ENCODE assay signal across 8 mouse cellular contexts in the genomic region with DNA sequence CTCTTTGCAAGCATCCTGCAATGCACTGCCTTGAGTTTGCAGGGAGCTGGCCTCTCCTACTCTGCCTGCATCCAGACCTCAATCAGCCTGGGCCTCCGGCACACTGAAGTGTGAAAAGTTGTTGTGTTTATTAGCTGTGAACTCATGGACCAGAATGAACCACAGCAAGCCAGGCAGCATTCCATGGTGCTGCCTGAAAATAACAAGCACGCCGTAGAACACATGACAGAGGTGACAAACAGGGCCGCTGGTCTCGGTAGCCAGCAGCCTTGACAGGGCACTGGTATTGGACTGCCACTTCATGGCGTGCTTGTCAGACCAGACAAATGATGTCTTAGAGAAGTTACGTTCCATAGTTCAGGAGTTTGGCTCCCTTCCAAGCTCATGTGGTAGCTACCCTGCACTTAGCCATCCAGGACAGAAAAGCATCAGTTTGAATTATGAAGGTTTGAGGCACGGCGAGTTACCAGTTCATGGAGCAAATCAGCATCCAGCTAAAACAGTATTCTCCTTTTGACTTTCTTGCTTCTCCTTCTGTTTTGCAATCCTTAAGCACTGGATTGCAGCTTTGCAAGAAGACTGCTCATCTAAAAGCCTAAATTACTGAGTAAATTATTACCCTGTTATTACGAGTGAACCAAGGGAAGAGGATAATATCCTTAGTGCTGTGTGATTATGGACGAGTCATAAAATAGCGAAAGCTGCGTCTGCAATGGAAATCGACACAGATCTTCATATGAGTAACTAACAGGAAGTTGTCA.
DNase-seq lines count a peak whose midpoint lies in the region; ATAC-seq and TF ChIP-seq lines count a peak whose summit lies in the region.

No protein-coding gene starts in this region.

- no peaks in the 10 kb centered on the region for H3K27me3 ChIP-seq in lung, embryonic 14.5 days (ENCODE audit: insufficient read depth, low read length)
- H3K27me3 ChIP-seq in forebrain, embryonic 13.5 days: no peaks in the 10 kb centered on the region
- no peaks in the 10 kb centered on the region for H3K27me3 ChIP-seq in intestine, embryonic 15.5 days (replicated peaks)

- TF ChIP-seq CTCF in lung, embryonic 14.5 days (IDR thresholded peaks at IDR 0.05; ENCODE audit: low read depth): no peak

- H3K27ac ChIP-seq in lung, embryonic 14.5 days (ENCODE audit: low read depth): no peak overlapping the region
- peak overlapping the region; percentile 44 for H3K27ac ChIP-seq in forebrain, embryonic 13.5 days
- no peak overlapping the region for H3K27ac ChIP-seq in intestine, embryonic 15.5 days

- intact Hi-C loops in left cerebral cortex, postnatal 14 days (cut with DNase I): no loop called here

- H3K9me3 ChIP-seq in lung, embryonic 14.5 days (ENCODE audit: low read depth, low read length): no peaks in the 10 kb centered on the region
- H3K9me3 ChIP-seq in forebrain, embryonic 13.5 days (replicated peaks): no peaks in the 10 kb centered on the region
- no peaks in the 10 kb centered on the region for H3K9me3 ChIP-seq in intestine, embryonic 15.5 days

- WGBS in lung, embryonic 14.5 days: 34% methylated on average over 14 of the region's 14 CpGs
- WGBS in forebrain, embryonic 13.5 days: 60% methylated on average over 14 of the region's 14 CpGs
- 28% methylated on average over 14 of the region's 14 CpGs for WGBS in intestine, embryonic 15.5 days

- DNase-seq in lung, embryonic 14.5 days: peak; percentile 81
- no peak for DNase-seq in lung, adult 18-20 months
- DNase-seq in lung, postnatal 4 days: peak; percentile 15 to 43
- no peak for DNase-seq in left cerebral cortex, postnatal 14 days (ENCODE audit: low spot score in 2 of 2)
- no peak for DNase-seq in thymus, adult 18-20 months
- DNase-seq in frontal cortex, postnatal 14 days (ENCODE audit: low spot score in 2 of 2): no peak

- no peaks in the 10 kb centered on the region for H3K36me3 ChIP-seq in lung, embryonic 14.5 days (ENCODE audit: insufficient read depth)
- H3K36me3 ChIP-seq in forebrain, embryonic 13.5 days (ENCODE audit: poor library complexity, severe bottlenecking): no peaks in the 10 kb centered on the region
- no peaks in the 10 kb centered on the region for H3K36me3 ChIP-seq in intestine, embryonic 15.5 days

- 0 out of 2 replicates have a peak, but pooled peaks cover 7% of the 10 kb centered on the region for H3K4me1 ChIP-seq in lung, embryonic 14.5 days (ENCODE audit: insufficient read depth)
- peaks cover 37% of the 10 kb centered on the region for H3K4me1 ChIP-seq in forebrain, embryonic 13.5 days
- H3K4me1 ChIP-seq in intestine, embryonic 15.5 days (replicated peaks): peaks cover 7% of the 10 kb centered on the region

- no peak overlapping the region for H3K4me3 ChIP-seq in lung, embryonic 14.5 days (ENCODE audit: low read depth, low read length)
- H3K4me3 ChIP-seq in forebrain, embryonic 13.5 days: no peak overlapping the region
- H3K4me3 ChIP-seq in intestine, embryonic 15.5 days (replicated peaks): no peak overlapping the region

- no peak overlapping the region for H3K9ac ChIP-seq in lung, embryonic 14.5 days
- H3K9ac ChIP-seq in forebrain, embryonic 13.5 days: 0 out of 2 replicates have a peak overlapping the region, but pooled peaks have one; percentile 26
- H3K9ac ChIP-seq in intestine, embryonic 15.5 days: no peak overlapping the region

- H3K4me2 ChIP-seq in lung, embryonic 14.5 days: no peak overlapping the region; the same call in 1 of the 2 replicates
- no peak overlapping the region for H3K4me2 ChIP-seq in forebrain, embryonic 13.5 days
- H3K4me2 ChIP-seq in intestine, embryonic 15.5 days (replicated peaks): peak overlapping the region; percentile 24

- ATAC-seq in lung, embryonic 14.5 days (ENCODE audit: insufficient read depth): peak; percentile 93
- ATAC-seq in forebrain, embryonic 13.5 days: peak; percentile 75
- ATAC-seq in intestine, embryonic 15.5 days: peak; percentile 81

Comparison
In these comparisons a context has a peak if more than half of its experiments do, and no peak if none do; other contexts are left out.
1. DNase-seq: peak in lung, embryonic 14.5 days (single experiment) and lung, postnatal 4 days (2 of 2); none in lung, adult 18-20 months (0 of 2), left cerebral cortex, postnatal 14 days (0 of 2), thymus, adult 18-20 months (0 of 2) and frontal cortex, postnatal 14 days (0 of 2).
2. Peak in every context shown above with its lines, with median percentiles within 50 percentile points of each other: ATAC-seq.